Mouse (Mus musculus) CH12.LX (cell line): ENCODE results near the gene Fgd6. TPM values are rescaled to one million over a fixed set of nuclear protein-coding genes. Genes with fewer than 3 reads are reported as not detected.

ENCODE experiments used
- DNase-seq: peaks from one replicate; pipeline ENCODE4 v3.0.0-alpha.2; 2013; ENCODE audit errors: extremely low read depth
- H3K27ac ChIP-seq: 2 replicates; pipeline ENCODE4 v1.5.1; 2012; ENCODE audit warnings: low read depth, mild to moderate bottlenecking, control low read depth, moderate library complexity; ENCODE audit not compliant: insufficient read depth
- H3K27me3 ChIP-seq: replicated peaks from 2 replicates; pipeline ENCODE3; 2012; ENCODE audit warnings: inconsistent platforms
- H3K36me3 ChIP-seq, 2 experiments: replicated peaks in 1 of 2; 2 replicates each; pipeline versions ENCODE3 to v1.6.1; 2012; ENCODE audit warnings: inconsistent platforms in 1 of 2, low read length in 1 of 2, mild to moderate bottlenecking in 1 of 2, mixed read lengths in 1 of 2, moderate library complexity in 1 of 2; ENCODE audit not compliant: control insufficient read depth in 1 of 2, insufficient read depth in 1 of 2
- H3K4me1 ChIP-seq, 2 experiments: 2 replicates each; pipeline ENCODE4 v1.6.1; 2012; ENCODE audit warnings: inconsistent platforms in 1 of 2, moderate library complexity in 1 of 2; ENCODE audit not compliant: insufficient read depth in 2 of 2, control insufficient read depth in 1 of 2
- H3K4me2 ChIP-seq: 2 replicates; pipeline ENCODE4 v1.6.1; 2012; ENCODE audit warnings: low read depth, mild to moderate bottlenecking, control low read depth; ENCODE audit not compliant: poor library complexity, insufficient read depth, severe bottlenecking
- H3K4me3 ChIP-seq, 3 experiments: fragments of 150-350 bp in 1 of 3; sonication (generic) in 1 of 3; replicated peaks in 1 of 3; 2 replicates each; pipeline versions ENCODE3 to v1.5.1; 2011 to 2012; ENCODE audit warnings: low read depth in 2 of 3, low read length in 2 of 3, mild to moderate bottlenecking in 2 of 3, moderate library complexity in 2 of 3, control low read depth in 1 of 3, improper control_type of control experiment in 1 of 3, inconsistent platforms in 1 of 3, mixed read lengths in 1 of 3; ENCODE audit not compliant: poor library complexity in 1 of 3
- H3K79me2 ChIP-seq: replicated peaks from 2 replicates; pipeline ENCODE4 v1.6.1; 2012; ENCODE audit warnings: mild to moderate bottlenecking, moderate library complexity; ENCODE audit not compliant: control insufficient read depth, poor library complexity, insufficient read depth, severe bottlenecking; ENCODE audit errors: extremely low read depth
- H3K9ac ChIP-seq: 2 replicates; pipeline ENCODE4 v1.6.1; 2012; ENCODE audit warnings: low read depth, mild to moderate bottlenecking, control low read depth, moderate library complexity; ENCODE audit not compliant: insufficient read depth
- H3K9me3 ChIP-seq: replicated peaks from 2 replicates; pipeline ENCODE3; 2012; ENCODE audit warnings: low read length, inconsistent platforms, mixed read lengths
- CHD2 ChIP-seq: IDR thresholded peaks from 2 replicates; pipeline ENCODE4 v1.6.1; 2011; ENCODE audit warnings: low read length, improper control_type of control experiment
- CTCF ChIP-seq, 2 experiments: IDR thresholded peaks in 1 of 2; conservative IDR thresholded peaks in 1 of 2; 2 replicates each; pipeline ENCODE4 v1.5.1; 2011 to 2012; ENCODE audit warnings: low read depth in 2 of 2, low read length in 2 of 2, improper control_type of control experiment in 1 of 2, inconsistent platforms in 1 of 2, mild to moderate bottlenecking in 1 of 2, moderate library complexity in 1 of 2
- E2F4 ChIP-seq: IDR thresholded peaks from 2 replicates; pipeline ENCODE4 v1.6.1; 2011; ENCODE audit warnings: low read depth, low read length, improper control_type of control experiment; ENCODE audit not compliant: insufficient replicate concordance
- ELF1 ChIP-seq: IDR thresholded peaks from 2 replicates; pipeline ENCODE4 v1.6.1; 2014; ENCODE audit warnings: low read depth, mild to moderate bottlenecking, inconsistent platforms, low read length, improper control_type of control experiment
- EP300 ChIP-seq: IDR thresholded peaks from 2 replicates; pipeline ENCODE4 v1.6.1; 2011; ENCODE audit warnings: low read length, improper control_type of control experiment
- ETS1 ChIP-seq: conservative IDR thresholded peaks from 2 replicates; pipeline ENCODE4 v1.6.1; 2012; ENCODE audit warnings: low read depth, mild to moderate bottlenecking, inconsistent platforms, low read length, improper control_type of control experiment, moderate library complexity
- GABPA ChIP-seq: IDR thresholded peaks from 2 replicates; pipeline ENCODE4 v1.6.1; 2012; ENCODE audit warnings: low read depth, low read length, improper control_type of control experiment, inconsistent platforms; ENCODE audit not compliant: insufficient replicate concordance
- IRF4 ChIP-seq: IDR thresholded peaks from 2 replicates; pipeline ENCODE4 v1.6.1; 2014; ENCODE audit warnings: low read depth, mild to moderate bottlenecking, inconsistent platforms, low read length, improper control_type of control experiment
- JUN ChIP-seq: IDR thresholded peaks from 2 replicates; pipeline ENCODE4 v1.6.1; 2011; ENCODE audit warnings: low read depth, mild to moderate bottlenecking, low read length, improper control_type of control experiment, moderate library complexity; ENCODE audit not compliant: insufficient read depth
- MAX ChIP-seq: IDR thresholded peaks from 2 replicates; pipeline ENCODE4 v1.6.1; 2011; ENCODE audit warnings: low read length, improper control_type of control experiment
- MAZ ChIP-seq: IDR thresholded peaks from 2 replicates; pipeline ENCODE4 v1.6.1; 2012; ENCODE audit warnings: low read depth, mild to moderate bottlenecking, inconsistent platforms, low read length, improper control_type of control experiment, moderate library complexity
- MYC ChIP-seq: IDR thresholded peaks from 2 replicates; pipeline ENCODE4 v1.6.1; 2011; ENCODE audit warnings: low read depth, mild to moderate bottlenecking, improper control_type of control experiment, low read length
- POLR2A ChIP-seq: IDR thresholded peaks from 2 replicates; pipeline ENCODE4 v1.6.1; 2011; ENCODE audit warnings: low read depth, mild to moderate bottlenecking, improper control_type of control experiment, low read length
- POLR2AphosphoS2 ChIP-seq: IDR thresholded peaks from 2 replicates; pipeline ENCODE4 v1.6.1; 2011; ENCODE audit warnings: low read depth, low read length, improper control_type of control experiment
- RCOR1 ChIP-seq: conservative IDR thresholded peaks from 2 replicates; pipeline ENCODE4 v1.6.1; 2012; ENCODE audit warnings: low read depth, mild to moderate bottlenecking, inconsistent platforms, low read length, improper control_type of control experiment
- TBP ChIP-seq: conservative IDR thresholded peaks from 2 replicates; pipeline ENCODE4 v1.6.1; 2011; ENCODE audit warnings: low read depth, low read length, improper control_type of control experiment
- USF1 ChIP-seq: IDR thresholded peaks from 2 replicates; pipeline ENCODE4 v1.6.1; 2014; ENCODE audit warnings: low read depth, mild to moderate bottlenecking, inconsistent platforms, low read length, improper control_type of control experiment
- USF2 ChIP-seq: conservative IDR thresholded peaks from 2 replicates; pipeline ENCODE4 v1.6.1; 2011; ENCODE audit warnings: low read depth, low read length, improper control_type of control experiment
- ZC3H11A ChIP-seq: IDR thresholded peaks from 2 replicates; pipeline ENCODE4 v1.6.1; 2012; ENCODE audit warnings: low read depth, mild to moderate bottlenecking, inconsistent platforms, low read length, improper control_type of control experiment
- ZMIZ1 ChIP-seq: IDR thresholded peaks from 2 replicates; pipeline ENCODE4 v1.6.1; 2012; ENCODE audit warnings: low read depth, mild to moderate bottlenecking, inconsistent platforms, low read length, improper control_type of control experiment
- ZNF384 ChIP-seq: IDR thresholded peaks from 2 replicates; pipeline ENCODE4 v1.6.1; 2012; ENCODE audit warnings: low read depth, low read length, improper control_type of control experiment, inconsistent platforms
- dilution Hi-C: fragments of 300-500 bp; cut with MboI; formaldehyde crosslinking; loops from 2 replicates; pipeline ENCODE4 v1.14.3; 2020; ENCODE audit warnings: low sequenced_read_pairs; ENCODE audit not compliant: extremely low pct_unique_long_range_greater_than_20kb, extremely low pct_ligation_motif_present
- in situ Hi-C: fragments of 300-500 bp; cut with MboI; formaldehyde crosslinking; loops from 3 replicates; pipeline ENCODE4 v1.14.3; 2019; ENCODE audit warnings: low sequenced_read_pairs, low pct_ligation_motif_present, low pct_unique_long_range_greater_than_20kb, mixed read lengths
- polyA plus RNA-seq: library from polyadenylated mRNA; unstranded; fragments of >175 nt; gene quantifications from 2 replicates; pipeline ENCODE4 v1.2.1, GENCODE M21; 2012; ENCODE audit warnings: low read depth; ENCODE audit not compliant: insufficient read length
- total RNA-seq, 2 experiments: library from RNA; depleted of rRNA; stranded (reverse); fragments of 300-350 nt in 1 of 2; fragments of >200 nt in 1 of 2; gene quantifications; 2 replicates each; pipeline ENCODE4 v1.2.3; 2012 to 2014

Gene Fgd6
- total and polyA plus RNA-seq, 3 experiments, result 3.3 to 7.2 (median 5.0) TPM

GRCm38 (mm10) chr10:94159406-94159805, 123.6 kb downstream of the Fgd6 start:
- TF ChIP-seq POLR2AphosphoS2 (no peak), EP300 (no peak), MAZ (no peak), CTCF (conservative IDR thresholded peaks at IDR 0.05 in 1 of 2, IDR thresholded peaks at IDR 0.05 in 1 of 2; ENCODE audit: low read depth in 2 of 2, low read length in 2 of 2) (no peak), ZMIZ1 (no peak), MYC (no peak)
- Histone ChIP-seq H3K4me3 (no peak overlapping the region), H3K9me3 (no peaks in the 10 kb centered on the region), H3K27ac (no peak overlapping the region), H3K4me1 (no peaks in the 10 kb centered on the region), H3K27me3 (no peaks in the 10 kb centered on the region), H3K4me2 (no peak overlapping the region), H3K36me3 (peaks cover 19 to 67% of the 10 kb centered on the region in 2 experiments), H3K9ac (no peak overlapping the region), H3K79me2 (no peaks in the 10 kb centered on the region)
- DNase-seq, result no peak
- dilution Hi-C loops, result no loop called here
- in situ Hi-C loops, result no loop called here

- no peaks in the 10 kb centered on the region for H3K27me3 ChIP-seq
- no peak overlapping the region for H3K4me3 ChIP-seq
- no peaks in the 10 kb centered on the region for H3K4me1 ChIP-seq
- H3K27ac ChIP-seq, result no peak overlapping the region
- no peak overlapping the region for H3K4me2 ChIP-seq
- DNase-seq, result no peak
- TF ChIP-seq E2F4, result no peak
- TF ChIP-seq IRF4, result no peak
- TF ChIP-seq ZMIZ1, result no peak
- TF ChIP-seq EP300, result no peak
- TF ChIP-seq CTCF (conservative IDR thresholded peaks at IDR 0.05 in 1 of 2, IDR thresholded peaks at IDR 0.05 in 1 of 2; ENCODE audit: low read depth in 2 of 2, low read length in 2 of 2), result no peak
- TF ChIP-seq RCOR1, result no peak
- no peak for TF ChIP-seq USF1
- TF ChIP-seq ZNF384, result no peak
- no peak for TF ChIP-seq USF2
- no peak for TF ChIP-seq ETS1
- no peak for TF ChIP-seq CHD2
- TF ChIP-seq POLR2A, result no peak
- no peak for TF ChIP-seq JUN
- no peak for TF ChIP-seq MAX
- no peak for TF ChIP-seq ZC3H11A
- TF ChIP-seq GABPA, result no peak
- TF ChIP-seq TBP, result no peak
- no peak for TF ChIP-seq ELF1
- dilution Hi-C loops (no loop called here), in situ Hi-C loops (no loop called here)
- no peaks in the 10 kb centered on the region for H3K79me2 ChIP-seq
- H3K9ac ChIP-seq, result no peak overlapping the region
- peaks cover 28 to 68% of the 10 kb centered on the region in 2 experiments for H3K36me3 ChIP-seq
- H3K9me3 ChIP-seq, result no peaks in the 10 kb centered on the region
These were observed 125.4 kb downstream of the Fgd6 start for GRCm38 (mm10) chr10:94161051-94161765.
